Mouse (Mus musculus) stomach, embryonic 15.5 days (tissue): Measurements from ENCODE around the gene Alk. TPM values are rescaled to one million over a fixed set of nuclear protein-coding genes. Genes with fewer than 3 reads are reported as not detected.

Experiments
- ATAC-seq: fragments of 200-750 bp; cut with Nextera tagmentation; 2 replicates; pipeline ENCODE4 v1.8.0; 2017; ENCODE audit warnings: low read depth, moderate number of reproducible peaks, moderate TSS enrichment; ENCODE audit not compliant: insufficient read depth, low FRiP score
- H3K27ac ChIP-seq: fragments of 300-500 bp; sonication (generic); 2 replicates; pipeline ENCODE4 v1.5.1; 2015; ENCODE audit warnings: mild to moderate bottlenecking, inconsistent platforms
- H3K27me3 ChIP-seq: fragments of 300-500 bp; sonication (generic); replicated peaks from 2 replicates; pipeline ENCODE4 v1.6.1; 2015; ENCODE audit warnings: inconsistent platforms
- H3K36me3 ChIP-seq: fragments of 300-500 bp; sonication (generic); 2 replicates; pipeline ENCODE4 v1.6.1; 2015; ENCODE audit warnings: inconsistent platforms
- H3K4me1 ChIP-seq: fragments of 300-500 bp; sonication (generic); 2 replicates; pipeline ENCODE4 v1.6.1; 2015; ENCODE audit warnings: inconsistent platforms
- H3K4me2 ChIP-seq: fragments of 300-500 bp; sonication (generic); 2 replicates; pipeline ENCODE4 v1.6.1; 2015; ENCODE audit warnings: mild to moderate bottlenecking, inconsistent platforms
- H3K4me3 ChIP-seq: fragments of 300-500 bp; sonication (generic); replicated peaks from 2 replicates; pipeline ENCODE4 v1.5.1; 2015; ENCODE audit warnings: inconsistent platforms
- H3K9ac ChIP-seq: fragments of 300-500 bp; sonication (generic); 2 replicates; pipeline ENCODE4 v1.6.1; 2015; ENCODE audit warnings: inconsistent platforms
- H3K9me3 ChIP-seq: fragments of 300-500 bp; sonication (generic); 2 replicates; pipeline ENCODE4 v1.6.1; 2016; ENCODE audit warnings: inconsistent platforms
- WGBS: fragments of 180-500 bp; shearing (Covaris S2); methylation state at CpG from one replicate; pipeline ENCODE4 v1.1.7; 2015; 5-methylcytosine and 5-hydroxymethylcytosine counted together
- polyA plus RNA-seq: library from polyadenylated mRNA; unstranded; fragments of >200 nt; fragmentation: Nextera tagmentation; extraction: Ambion mirVana; gene quantifications from 2 replicates; pipeline ENCODE4 v1.2.1, GENCODE M21; 2015

Alk gene
- polyA plus RNA-seq, 1 experiment from 2014 or later = 1.7 TPM

DNA sequence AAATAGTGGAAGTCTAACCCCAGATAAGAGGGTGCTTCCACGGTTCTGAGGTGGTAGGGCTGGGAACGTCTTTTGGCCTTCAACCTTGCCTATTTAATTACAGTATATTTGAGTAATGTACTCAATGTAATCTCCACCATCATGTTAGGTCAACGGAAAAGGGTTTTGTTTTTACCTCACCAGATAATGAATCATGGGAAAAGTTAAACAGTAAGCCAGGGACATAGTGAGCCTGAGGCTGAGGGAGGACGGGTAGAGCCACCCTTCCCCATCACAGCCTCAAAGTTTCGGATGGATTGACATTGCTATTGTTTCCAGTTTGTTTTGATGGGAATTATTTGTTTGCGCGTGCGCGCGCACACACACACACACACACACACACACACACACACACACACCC lies 668.6 kb downstream of the Alk start:
- Histone ChIP-seq H3K4me2 (no peak overlapping the region), H3K4me3 (no peak overlapping the region), H3K27me3 (no peaks in the 10 kb centered on the region), H3K9me3 (no peaks in the 10 kb centered on the region), H3K36me3 (no peaks in the 10 kb centered on the region), H3K27ac (no peak overlapping the region), H3K9ac (no peak overlapping the region), H3K4me1 (no peaks in the 10 kb centered on the region)
- ATAC-seq = peak; percentile 53; the same call in 1 of the 2 replicates
- 62% methylated on average over 10 of the region's 10 CpGs for WGBS

- no peak overlapping the region for H3K4me3 ChIP-seq
- no peaks in the 10 kb centered on the region for H3K36me3 ChIP-seq
- 63% methylated on average over 3 of the region's 3 CpGs for WGBS
- no peak overlapping the region for H3K4me2 ChIP-seq
- no peaks in the 10 kb centered on the region for H3K4me1 ChIP-seq
- H3K9ac ChIP-seq = no peak overlapping the region
- H3K9me3 ChIP-seq = no peaks in the 10 kb centered on the region
- no peak for ATAC-seq
- H3K27ac ChIP-seq = no peak overlapping the region
- H3K27me3 ChIP-seq = no peaks in the 10 kb centered on the region
Observed at GRCm38 (mm10) chr17:71935336-71935735, 669.1 kb downstream of the Alk start.

DNA sequence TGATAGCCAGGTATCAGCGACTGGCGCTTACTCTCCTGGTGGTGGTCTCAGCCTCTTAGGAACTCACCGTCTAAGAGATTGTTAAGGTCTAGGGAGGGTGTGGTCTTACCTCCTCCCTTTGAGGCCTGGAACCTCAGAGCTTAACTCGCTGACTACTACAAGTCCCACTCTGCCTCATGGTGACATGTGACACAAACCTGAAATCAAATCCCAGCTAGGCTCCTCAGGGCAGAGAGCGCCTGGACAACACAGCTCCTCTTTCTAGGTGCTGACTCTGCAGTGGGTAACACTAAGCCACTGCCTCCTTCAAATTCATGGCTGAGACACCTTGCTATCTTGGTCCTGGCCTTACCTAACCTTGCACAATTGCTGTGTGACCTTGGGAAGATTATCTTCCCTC lies 689.5 kb downstream of the Alk start:
- Histone ChIP-seq H3K4me1 (no peaks in the 10 kb centered on the region), H3K27me3 (no peaks in the 10 kb centered on the region), H3K4me2 (no peak overlapping the region), H3K36me3 (no peaks in the 10 kb centered on the region), H3K4me3 (no peak overlapping the region), H3K9ac (no peak overlapping the region), H3K27ac (no peak overlapping the region), H3K9me3 (no peaks in the 10 kb centered on the region)
- 65% methylated on average over 5 of the region's 5 CpGs for WGBS
- 0 out of 2 replicates have a peak, but pooled peaks have one; percentile 23 for ATAC-seq

DNA sequence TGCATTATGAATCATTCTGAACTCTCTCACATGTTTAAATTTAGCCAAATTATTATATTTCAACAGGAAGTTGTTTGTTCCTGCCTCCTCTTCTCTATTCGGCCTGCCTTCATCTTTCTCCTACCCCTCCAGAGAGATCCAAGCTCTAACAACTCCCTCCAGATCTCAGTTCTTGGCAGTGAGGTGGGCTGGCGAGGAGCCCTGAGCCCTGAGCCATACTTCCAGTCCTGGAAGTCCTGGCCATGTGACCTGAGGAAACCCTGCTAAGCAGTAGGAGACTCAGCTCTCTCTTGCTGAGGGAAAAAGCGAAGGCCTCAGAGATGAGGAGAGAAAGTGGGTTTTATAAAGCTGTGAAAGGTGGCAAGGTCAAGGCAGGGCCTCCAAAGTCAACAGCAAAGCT lies 689.9 kb downstream of the Alk start:
- H3K9ac ChIP-seq = no peak overlapping the region
- H3K27me3 ChIP-seq = no peaks in the 10 kb centered on the region
- H3K9me3 ChIP-seq = no peaks in the 10 kb centered on the region
- ATAC-seq = no peak
- H3K36me3 ChIP-seq = no peaks in the 10 kb centered on the region
- H3K4me3 ChIP-seq = no peak overlapping the region
- WGBS = 64% methylated on average over 3 of the region's 3 CpGs
- H3K27ac ChIP-seq = no peak overlapping the region
- no peak overlapping the region for H3K4me2 ChIP-seq
- H3K4me1 ChIP-seq = no peaks in the 10 kb centered on the region

DNA sequence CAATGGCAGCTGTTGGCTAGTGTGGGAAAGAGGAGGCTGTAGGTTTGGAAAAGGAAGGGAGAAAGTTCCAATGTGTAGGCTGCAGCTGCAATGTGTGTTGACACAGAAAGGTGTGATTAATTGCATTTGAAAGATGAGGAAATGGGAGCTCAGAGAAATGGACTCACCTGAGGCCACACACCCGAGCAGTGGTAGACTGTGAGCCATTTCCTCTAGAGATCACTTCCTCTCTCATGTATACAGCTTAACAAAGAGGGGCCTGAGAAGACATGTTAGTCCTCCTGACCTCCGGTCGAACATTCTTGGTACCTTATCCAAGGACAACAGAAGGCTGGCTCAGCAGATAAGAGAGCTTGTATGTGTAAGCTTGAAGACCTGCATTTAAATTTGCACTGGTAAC lies 691.2 kb downstream of the Alk start:
- Histone ChIP-seq H3K4me3 (no peak overlapping the region), H3K4me2 (no peak overlapping the region), H3K9ac (no peak overlapping the region), H3K36me3 (no peaks in the 10 kb centered on the region), H3K9me3 (no peaks in the 10 kb centered on the region), H3K27me3 (no peaks in the 10 kb centered on the region), H3K4me1 (no peaks in the 10 kb centered on the region), H3K27ac (no peak overlapping the region)
- peak; percentile 69 for ATAC-seq
- 23% methylated on average over 3 of the region's 3 CpGs for WGBS

- no peaks in the 10 kb centered on the region for H3K36me3 ChIP-seq
- 54% methylated on average over 3 of the region's 3 CpGs for WGBS
- H3K9me3 ChIP-seq = no peaks in the 10 kb centered on the region
Observed at GRCm38 (mm10) chr17:71909107-71909506, 695.3 kb downstream of the Alk start.

GRCm38 (mm10) chr17:71881369-71881768 lies 723.1 kb downstream of the Alk start:
- no peaks in the 10 kb centered on the region for H3K4me1 ChIP-seq
- no peaks in the 10 kb centered on the region for H3K9me3 ChIP-seq
- no peak for ATAC-seq
- no peak overlapping the region for H3K4me3 ChIP-seq
- no peaks in the 10 kb centered on the region for H3K36me3 ChIP-seq
- H3K27me3 ChIP-seq = no peaks in the 10 kb centered on the region
- no peak overlapping the region for H3K27ac ChIP-seq
- 79% methylated on average over 6 of the region's 6 CpGs for WGBS
- no peak overlapping the region for H3K4me2 ChIP-seq
- no peak overlapping the region for H3K9ac ChIP-seq

More at GRCm38 (mm10) chr17:71909107-71909506, 695.3 kb downstream of the Alk start:
- Histone ChIP-seq H3K27me3 (no peaks in the 10 kb centered on the region), H3K4me1 (no peaks in the 10 kb centered on the region), H3K9ac (no peak overlapping the region), H3K4me3 (no peak overlapping the region), H3K4me2 (no peak overlapping the region), H3K27ac (no peak overlapping the region)
- no peak for ATAC-seq

DNA sequence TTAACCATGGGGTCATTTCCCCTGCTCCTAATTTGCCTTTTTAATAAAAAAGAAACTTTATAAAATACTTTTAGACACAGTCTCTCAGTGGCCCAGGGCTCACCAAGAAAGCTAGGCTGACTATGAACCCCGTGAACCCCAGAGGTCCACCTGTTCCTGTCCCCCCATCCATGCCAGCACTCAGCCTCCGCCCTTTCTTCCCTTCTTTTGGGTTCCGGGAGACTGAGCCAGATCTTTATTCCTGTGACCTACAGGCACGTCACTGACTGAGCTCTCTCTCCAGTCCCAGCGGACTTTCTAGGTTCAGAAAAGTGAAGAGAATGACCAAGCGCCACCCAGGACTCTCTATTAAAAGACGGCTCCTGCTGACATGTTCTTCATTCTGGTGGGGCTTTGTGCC lies 728.9 kb downstream of the Alk start:
- Histone ChIP-seq H3K9me3 (no peaks in the 10 kb centered on the region), H3K27me3 (no peaks in the 10 kb centered on the region), H3K27ac (no peak overlapping the region), H3K36me3 (no peaks in the 10 kb centered on the region), H3K4me3 (no peak overlapping the region), H3K9ac (no peak overlapping the region), H3K4me1 (no peaks in the 10 kb centered on the region), H3K4me2 (no peak overlapping the region)
- 78% methylated on average over 7 of the region's 7 CpGs for WGBS
- ATAC-seq = no peak

GRCm38 (mm10) chr17:71874795-71875194 lies 729.6 kb downstream of the Alk start:
- no peak for ATAC-seq
- Histone ChIP-seq H3K4me1 (0 out of 2 replicates have a peak, but pooled peaks cover 1% of the 10 kb centered on the region), H3K4me3 (no peak overlapping the region), H3K9me3 (no peaks in the 10 kb centered on the region), H3K27ac (no peak overlapping the region), H3K27me3 (no peaks in the 10 kb centered on the region), H3K4me2 (no peak overlapping the region), H3K9ac (no peak overlapping the region), H3K36me3 (no peaks in the 10 kb centered on the region)
- WGBS = 77% methylated on average over 9 of the region's 9 CpGs

DNA sequence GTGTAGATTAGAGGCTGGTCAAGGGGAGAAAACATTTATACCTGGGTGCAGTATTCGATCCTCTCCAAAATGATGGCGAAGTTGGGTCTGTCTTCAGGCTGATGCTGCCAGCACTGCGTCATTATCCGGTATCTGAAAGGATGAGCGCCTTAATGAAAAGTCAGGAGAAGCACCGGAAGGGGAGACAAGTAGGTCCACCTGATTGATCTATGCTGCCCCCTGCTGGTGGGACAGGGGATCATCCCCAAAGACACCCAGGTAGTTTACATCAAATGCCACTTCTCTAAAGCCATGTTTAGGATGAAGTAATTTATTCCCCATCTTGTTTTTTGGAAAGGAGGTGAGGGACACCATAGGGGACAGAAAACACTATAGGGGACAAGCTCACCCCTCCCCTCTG lies 730.4 kb downstream of the Alk start:
- no peak for ATAC-seq
- Histone ChIP-seq H3K36me3 (no peaks in the 10 kb centered on the region), H3K4me2 (no peak overlapping the region), H3K27ac (no peak overlapping the region), H3K4me3 (no peak overlapping the region), H3K27me3 (no peaks in the 10 kb centered on the region), H3K4me1 (0 out of 2 replicates have a peak, but pooled peaks cover 3% of the 10 kb centered on the region), H3K9ac (no peak overlapping the region), H3K9me3 (no peaks in the 10 kb centered on the region)
- 37% methylated on average over 6 of the region's 6 CpGs for WGBS

DNA sequence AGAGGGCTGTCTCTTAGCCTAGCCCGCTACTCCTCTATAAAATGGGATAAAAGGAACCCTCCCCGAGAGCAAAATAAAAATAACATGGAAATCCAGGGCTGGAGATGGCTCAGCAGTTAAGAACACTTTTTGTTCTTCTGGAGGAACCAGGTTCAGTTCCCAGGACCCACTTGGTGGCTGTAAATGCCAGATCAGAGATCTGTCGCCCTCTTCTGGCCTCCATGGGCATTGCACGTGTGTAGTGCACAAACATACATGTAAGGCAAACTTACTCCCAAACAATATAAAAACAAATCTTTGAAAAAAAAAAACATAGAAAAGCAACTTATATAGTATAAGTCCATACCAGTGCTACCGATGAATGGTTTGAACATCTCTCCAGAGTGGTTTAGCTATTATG lies 731.5 kb downstream of the Alk start:
- Histone ChIP-seq H3K4me1 (0 out of 2 replicates have a peak, but pooled peaks cover 3% of the 10 kb centered on the region), H3K9me3 (no peaks in the 10 kb centered on the region), H3K27me3 (no peaks in the 10 kb centered on the region), H3K27ac (no peak overlapping the region), H3K4me3 (no peak overlapping the region), H3K4me2 (no peak overlapping the region), H3K36me3 (no peaks in the 10 kb centered on the region), H3K9ac (no peak overlapping the region)
- ATAC-seq = no peak
- 66% methylated on average over 5 of the region's 5 CpGs for WGBS

DNA sequence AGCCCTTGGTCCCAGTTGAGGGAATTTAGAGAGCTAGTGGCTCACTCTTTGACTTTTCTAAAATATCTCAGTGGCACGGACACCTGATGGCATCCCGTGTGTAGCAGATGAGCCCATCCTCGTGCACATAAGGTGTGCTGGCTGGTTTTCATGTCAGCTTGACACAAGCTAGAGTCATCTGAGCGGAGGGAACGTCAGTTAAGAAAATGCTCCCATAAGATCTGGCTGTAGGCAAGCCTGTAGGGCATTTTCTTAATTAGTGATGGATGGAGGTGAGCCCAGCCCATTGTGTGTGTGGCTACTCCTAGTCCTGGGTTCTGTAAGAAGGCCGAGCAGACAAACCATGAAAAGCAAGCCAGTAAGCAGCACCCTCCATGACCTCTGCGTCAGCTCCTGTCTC lies 732.4 kb downstream of the Alk start:
- 80% methylated on average over 7 of the region's 7 CpGs for WGBS
- Histone ChIP-seq H3K4me3 (no peak overlapping the region), H3K27ac (no peak overlapping the region), H3K27me3 (no peaks in the 10 kb centered on the region), H3K4me1 (0 out of 2 replicates have a peak, but pooled peaks cover 3% of the 10 kb centered on the region), H3K9me3 (no peaks in the 10 kb centered on the region), H3K4me2 (no peak overlapping the region), H3K9ac (no peak overlapping the region), H3K36me3 (no peaks in the 10 kb centered on the region)
- no peak for ATAC-seq

DNA sequence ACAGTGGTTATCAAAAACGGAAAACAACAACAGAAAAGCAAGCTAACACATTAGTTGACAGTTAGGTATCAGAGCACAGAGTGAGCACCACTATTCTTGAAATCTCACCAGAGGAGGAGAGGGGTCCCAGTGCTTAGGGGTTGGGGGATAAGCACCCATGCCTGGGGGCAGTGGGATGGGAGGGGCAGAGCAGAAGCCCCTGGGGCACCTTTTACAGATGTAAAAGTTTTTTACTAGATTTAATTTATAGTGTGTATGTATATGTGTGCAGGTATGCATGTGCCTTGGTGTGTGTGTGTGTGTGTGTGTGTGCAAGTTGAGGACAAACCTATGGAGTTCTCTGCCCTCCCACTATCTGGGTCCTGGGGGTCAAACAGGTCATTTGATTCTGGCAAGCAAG lies 733.8 kb downstream of the Alk start:
- H3K4me1 ChIP-seq = 0 out of 2 replicates have a peak, but pooled peaks cover 3% of the 10 kb centered on the region
- 72% methylated on average over 1 of the region's 1 CpGs for WGBS
- no peak overlapping the region for H3K9ac ChIP-seq
- no peaks in the 10 kb centered on the region for H3K27me3 ChIP-seq
- no peak overlapping the region for H3K27ac ChIP-seq
- H3K4me3 ChIP-seq = no peak overlapping the region
- no peaks in the 10 kb centered on the region for H3K9me3 ChIP-seq
- H3K4me2 ChIP-seq = no peak overlapping the region
- no peak for ATAC-seq
- H3K36me3 ChIP-seq = no peaks in the 10 kb centered on the region
